Mouse (Mus musculus): ENCODE measurements around the gene Ttc7b. TPM values are rescaled to one million over a fixed set of nuclear protein-coding genes. Genes with fewer than 3 reads are reported as not detected.

Ttc7b gene
- total and polyA plus RNA-seq, 3 experiments, result 11.7 to 23.7 TPM; not detected in 1

- Histone ChIP-seq H3K27ac (ENCODE audit: control insufficient read depth, low read depth, low read length) (no peak overlapping the region), H3K9me3 (replicated peaks; ENCODE audit: insufficient read depth, low read length) (no peaks in the 10 kb centered on the region), H3K36me3 (ENCODE audit: control insufficient read depth in 1 of 2, insufficient read depth in 2 of 2, low read length in 2 of 2) (no peaks in the 10 kb centered on the region), H3K4me3 (ENCODE audit: control insufficient read depth in 1 of 2, insufficient read depth in 1 of 2, low read depth in 2 of 2, low read length in 2 of 2) (no peak overlapping the region), H3K27me3 (ENCODE audit: control insufficient read depth in 1 of 2, insufficient read depth in 2 of 2, low read length in 2 of 2) (no peaks in the 10 kb centered on the region), H3K9ac (ENCODE audit: control insufficient read depth, low read depth, low read length, poor library complexity, severe bottlenecking) (no peak overlapping the region), H3K79me2 (ENCODE audit: control insufficient read depth, insufficient read depth, low read length, poor library complexity) (no peaks in the 10 kb centered on the region), H3K4me1 (ENCODE audit: control insufficient read depth in 1 of 2, insufficient read depth in 2 of 2, low read length in 2 of 2) (no peaks in the 10 kb centered on the region)
- no peak for DNase-seq (ENCODE audit: low read depth, low spot score)
- no peak for TF ChIP-seq SIN3A (IDR thresholded peaks at IDR 0.05; ENCODE audit: low read length)
- TF ChIP-seq MYB (IDR thresholded peaks at IDR 0.05; ENCODE audit: low read depth, low read length), result no peak
- no peak for TF ChIP-seq CTCF (IDR thresholded peaks at IDR 0.05 in 2 of 3, conservative IDR thresholded peaks at IDR 0.05 in 1 of 3; ENCODE audit: control insufficient read depth in 1 of 3, insufficient read depth in 1 of 3, low read depth in 2 of 3, low read length in 3 of 3, poor library complexity in 1 of 3, severe bottlenecking in 1 of 3)
These were observed 112.5 kb downstream of the Ttc7b start for GRCm38 (mm10) chr12:100408143-100408542.

- Histone ChIP-seq H3K9ac (ENCODE audit: control insufficient read depth, low read depth, low read length, poor library complexity, severe bottlenecking) (no peak overlapping the region), H3K4me3 (ENCODE audit: control insufficient read depth in 1 of 2, insufficient read depth in 1 of 2, low read depth in 2 of 2, low read length in 2 of 2) (no peak overlapping the region), H3K27ac (ENCODE audit: control insufficient read depth, low read depth, low read length) (no peak overlapping the region), H3K9me3 (replicated peaks; ENCODE audit: insufficient read depth, low read length) (no peaks in the 10 kb centered on the region), H3K27me3 (ENCODE audit: control insufficient read depth in 1 of 2, insufficient read depth in 2 of 2, low read length in 2 of 2) (no peaks in the 10 kb centered on the region), H3K36me3 (ENCODE audit: control insufficient read depth in 1 of 2, insufficient read depth in 2 of 2, low read length in 2 of 2) (no peaks in the 10 kb centered on the region), H3K4me1 (ENCODE audit: control insufficient read depth in 1 of 2, insufficient read depth in 2 of 2, low read length in 2 of 2) (no peaks in the 10 kb centered on the region), H3K79me2 (ENCODE audit: control insufficient read depth, insufficient read depth, low read length, poor library complexity) (no peaks in the 10 kb centered on the region)
- no peak for TF ChIP-seq CHD1 (IDR thresholded peaks at IDR 0.05; ENCODE audit: low read depth, low read length)
- TF ChIP-seq RCOR1 (IDR thresholded peaks at IDR 0.05; ENCODE audit: low read depth, low read length), result no peak
- no peak for TF ChIP-seq SMC3 (IDR thresholded peaks at IDR 0.05; ENCODE audit: low read depth, low read length)
- TF ChIP-seq TBP (IDR thresholded peaks at IDR 0.05; ENCODE audit: low read depth, low read length), result no peak
- TF ChIP-seq ZKSCAN1 (IDR thresholded peaks at IDR 0.05; ENCODE audit: low read depth, low read length), result no peak
- no peak for TF ChIP-seq ZNF384 (IDR thresholded peaks at IDR 0.05; ENCODE audit: low read depth, low read length)
- TF ChIP-seq SIN3A (IDR thresholded peaks at IDR 0.05; ENCODE audit: low read length), result no peak
- no peak for TF ChIP-seq CHD2 (IDR thresholded peaks at IDR 0.05; ENCODE audit: low read length)
- TF ChIP-seq POLR2AphosphoS5 (IDR thresholded peaks at IDR 0.05; ENCODE audit: borderline replicate concordance, low read depth, low read length), result no peak
- TF ChIP-seq ZMIZ1 (IDR thresholded peaks at IDR 0.05; ENCODE audit: low read depth, low read length), result no peak
- TF ChIP-seq GATA1 (IDR thresholded peaks at IDR 0.05; ENCODE audit: low read depth, low read length), result no peak
- TF ChIP-seq MAX (IDR thresholded peaks at IDR 0.05; ENCODE audit: low read length), result no peak
- no peak for TF ChIP-seq USF1 (IDR thresholded peaks at IDR 0.05; ENCODE audit: low read depth, low read length)
- no peak for TF ChIP-seq GABPA (IDR thresholded peaks at IDR 0.05; ENCODE audit: low read depth, low read length)
- no peak for DNase-seq (ENCODE audit: low read depth, low spot score)
These were observed 113.3 kb downstream of the Ttc7b start for GRCm38 (mm10) chr12:100407371-100407770.

GRCm38 (mm10) chr12:100406094-100406493 lies 114.5 kb downstream of the Ttc7b start:
- no peaks in the 10 kb centered on the region for H3K4me1 ChIP-seq (ENCODE audit: control insufficient read depth in 1 of 2, insufficient read depth in 2 of 2, low read length in 2 of 2)
- TF ChIP-seq CHD2 (IDR thresholded peaks at IDR 0.05; ENCODE audit: low read length) (no peak), UBTF (IDR thresholded peaks at IDR 0.05; ENCODE audit: borderline replicate concordance, insufficient read depth, low read depth, low read length) (no peak), MYB (IDR thresholded peaks at IDR 0.05; ENCODE audit: low read depth, low read length) (no peak), POLR2AphosphoS5 (IDR thresholded peaks at IDR 0.05; ENCODE audit: borderline replicate concordance, low read depth, low read length) (no peak), TAL1 (IDR thresholded peaks at IDR 0.05; ENCODE audit: low read length) (no peak), HCFC1 (IDR thresholded peaks at IDR 0.05; ENCODE audit: low read depth, low read length) (no peak), ZC3H11A (IDR thresholded peaks at IDR 0.05; ENCODE audit: low read depth, low read length) (no peak), ZMIZ1 (IDR thresholded peaks at IDR 0.05; ENCODE audit: low read depth, low read length) (no peak), USF2 (IDR thresholded peaks at IDR 0.05; ENCODE audit: borderline replicate concordance in 1 of 2, insufficient read depth in 1 of 2, low read depth in 1 of 2, low read length in 2 of 2) (no peak)

More at GRCm38 (mm10) chr12:100406094-100406493, 114.5 kb downstream of the Ttc7b start:
- Histone ChIP-seq H3K36me3 (ENCODE audit: control insufficient read depth in 1 of 2, insufficient read depth in 2 of 2, low read length in 2 of 2) (no peaks in the 10 kb centered on the region), H3K79me2 (ENCODE audit: control insufficient read depth, insufficient read depth, low read length, poor library complexity) (no peaks in the 10 kb centered on the region), H3K27ac (ENCODE audit: control insufficient read depth, low read depth, low read length) (no peak overlapping the region), H3K27me3 (ENCODE audit: control insufficient read depth in 1 of 2, insufficient read depth in 2 of 2, low read length in 2 of 2) (no peaks in the 10 kb centered on the region), H3K9ac (ENCODE audit: control insufficient read depth, low read depth, low read length, poor library complexity, severe bottlenecking) (no peak overlapping the region), H3K9me3 (replicated peaks; ENCODE audit: insufficient read depth, low read length) (no peaks in the 10 kb centered on the region), H3K4me3 (ENCODE audit: control insufficient read depth in 1 of 2, insufficient read depth in 1 of 2, low read depth in 2 of 2, low read length in 2 of 2) (no peak overlapping the region)
- no peak for DNase-seq (ENCODE audit: low read depth, low spot score)
